Mouse (Mus musculus) heart, embryonic 14.5 days (tissue): ENCODE results near the gene Rbm45. TPM values are rescaled to one million over a fixed set of nuclear protein-coding genes. Genes with fewer than 3 reads are reported as not detected.

Source experiments
- ATAC-seq: fragments of 200-750 bp; cut with Nextera tagmentation; 2 replicates; pipeline ENCODE4 v1.8.0; 2017; ENCODE audit warnings: low read depth, moderate TSS enrichment; ENCODE audit not compliant: insufficient number of reproducible peaks, insufficient read depth, low FRiP score
- H3K27ac ChIP-seq, 2 experiments: fragments of 200-500 bp in 1 of 2; fragments of 300-500 bp in 1 of 2; sonication (generic) in 1 of 2; replicated peaks in 1 of 2; 2 replicates each; pipeline ENCODE4 v1.5.1; 2012 to 2014; ENCODE audit warnings: low read depth in 2 of 2, low read length in 2 of 2, control low read depth in 1 of 2, mild to moderate bottlenecking in 1 of 2, mixed read lengths in 1 of 2; ENCODE audit not compliant: control insufficient read depth in 1 of 2, insufficient read depth in 1 of 2
- H3K27me3 ChIP-seq: fragments of 300-500 bp; sonication (generic); 2 replicates; pipeline ENCODE4 v1.6.1; 2014; ENCODE audit warnings: mild to moderate bottlenecking, low read length, control low read depth; ENCODE audit not compliant: control insufficient read depth, insufficient read depth
- H3K36me3 ChIP-seq: fragments of 300-500 bp; sonication (generic); 2 replicates; pipeline ENCODE4 v1.6.1; 2014; ENCODE audit warnings: mild to moderate bottlenecking, control low read depth, low read length, mixed read lengths; ENCODE audit not compliant: control insufficient read depth, insufficient read depth
- H3K4me1 ChIP-seq, 2 experiments: fragments of 200-500 bp in 1 of 2; fragments of 300-500 bp in 1 of 2; sonication (generic) in 1 of 2; 2 replicates each; pipeline ENCODE4 v1.6.1; 2012 to 2014; ENCODE audit warnings: low read length in 2 of 2, control low read depth in 1 of 2, mixed read lengths in 1 of 2; ENCODE audit not compliant: control insufficient read depth in 2 of 2, insufficient read depth in 2 of 2
- H3K4me2 ChIP-seq: fragments of 300-500 bp; sonication (generic); 2 replicates; pipeline ENCODE4 v1.6.1; 2014; ENCODE audit warnings: mild to moderate bottlenecking, low read length
- H3K4me3 ChIP-seq, 2 experiments: fragments of 200-500 bp in 1 of 2; fragments of 300-500 bp in 1 of 2; sonication (generic) in 1 of 2; 2 replicates each; pipeline ENCODE4 v1.5.1; 2012 to 2014; ENCODE audit warnings: low read length in 2 of 2, mild to moderate bottlenecking in 2 of 2, control low read depth in 1 of 2, low read depth in 1 of 2, moderate library complexity in 1 of 2; ENCODE audit not compliant: control insufficient read depth in 1 of 2, insufficient read depth in 1 of 2
- H3K9ac ChIP-seq: fragments of 300-500 bp; sonication (generic); 2 replicates; pipeline ENCODE4 v1.6.1; 2014; ENCODE audit warnings: mild to moderate bottlenecking, low read length
- H3K9me3 ChIP-seq: fragments of 300-500 bp; sonication (generic); 2 replicates; pipeline ENCODE4 v1.6.1; 2016; ENCODE audit warnings: low read length, control low read depth; ENCODE audit not compliant: control insufficient read depth
- WGBS: fragments of 180-500 bp; shearing (Covaris S2); extraction: QIAGEN DNeasy Blood & Tissue Kit; methylation state at CpG from one replicate; pipeline ENCODE4 v1.1.7; 2014; 5-methylcytosine and 5-hydroxymethylcytosine counted together
- polyA plus RNA-seq: library from polyadenylated mRNA; unstranded; fragments of >200 nt; fragmentation: Nextera tagmentation; extraction: Ambion mirVana; gene quantifications from 2 replicates; pipeline ENCODE4 v1.2.1, GENCODE M21; 2014

The Rbm45 gene
- 12.4 and 14.9 TPM in 2 replicates for polyA plus RNA-seq

GRCm38 (mm10) chr2:76369821-76370655, at the start of gene Rbm45:
TSS of gene Rbm45 (plus strand) at chr2:76369984.
- WGBS: under 1% methylated on average over 56 of the region's 61 CpGs

DNA sequence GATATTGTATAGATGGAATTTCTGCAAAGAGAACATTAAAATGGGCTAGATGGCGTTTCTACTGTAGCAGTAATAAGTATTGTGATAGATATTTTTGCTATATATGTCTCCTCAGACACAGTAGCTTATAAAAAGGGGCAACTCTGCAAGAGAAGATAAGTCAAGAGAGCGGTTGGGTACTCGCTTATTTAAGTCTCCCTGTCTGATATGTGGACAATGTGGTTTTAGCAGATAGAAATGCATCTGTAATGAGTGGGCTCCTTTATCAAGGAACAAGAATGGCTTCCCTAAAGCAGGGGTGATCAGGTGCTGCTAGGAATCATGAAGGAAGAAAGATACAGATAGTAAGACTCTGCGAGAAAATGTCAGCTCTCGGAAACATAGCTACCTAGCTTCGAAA, 49.4 kb upstream of the Rbm45 start:
- no peak overlapping the region for H3K4me2 ChIP-seq
- no peak for ATAC-seq
- H3K9ac ChIP-seq: no peak overlapping the region
- H3K9me3 ChIP-seq: no peaks in the 10 kb centered on the region
- no peaks in the 10 kb centered on the region for H3K4me1 ChIP-seq
- H3K27me3 ChIP-seq: no peaks in the 10 kb centered on the region
- no peak overlapping the region for H3K4me3 ChIP-seq
- 77% methylated on average over 6 of the region's 6 CpGs for WGBS
- H3K36me3 ChIP-seq: no peaks in the 10 kb centered on the region
- no peak overlapping the region for H3K27ac ChIP-seq

More at GRCm38 (mm10) chr2:76369821-76370655, at the start of gene Rbm45:
- H3K4me1 ChIP-seq: peaks cover 5 to 19% of the 10 kb centered on the region in 2 experiments; a peak in 3 of 4 replicates
- peaks cover 29% of the 10 kb centered on the region for H3K36me3 ChIP-seq
- no peaks in the 10 kb centered on the region for H3K9me3 ChIP-seq
- H3K27me3 ChIP-seq: no peaks in the 10 kb centered on the region
- H3K4me3 ChIP-seq: peak within 1 kb of the TSS; percentile 83 to 85
- H3K9ac ChIP-seq: peak within 1 kb of the TSS; percentile 86
- H3K27ac ChIP-seq: peak within 1 kb of the TSS; percentile 28 to 52; a peak in 3 of 4 replicates
- ATAC-seq: peak; percentile 76
- H3K4me2 ChIP-seq: peak within 1 kb of the TSS; percentile 88

- H3K4me3 ChIP-seq: no peak overlapping the region
- no peaks in the 10 kb centered on the region for H3K9me3 ChIP-seq
- H3K4me1 ChIP-seq: no peaks in the 10 kb centered on the region
- 85% methylated on average over 21 of the region's 21 CpGs for WGBS
- no peak for ATAC-seq
- H3K9ac ChIP-seq: no peak overlapping the region
- H3K27me3 ChIP-seq: no peaks in the 10 kb centered on the region
- H3K36me3 ChIP-seq: no peaks in the 10 kb centered on the region
- H3K4me2 ChIP-seq: no peak overlapping the region
- H3K27ac ChIP-seq: no peak overlapping the region
These were observed 46.5 kb upstream of the Rbm45 start for GRCm38 (mm10) chr2:76323185-76323875.

- no peak for ATAC-seq
- Histone ChIP-seq H3K4me1 (no peaks in the 10 kb centered on the region), H3K27ac (no peak overlapping the region), H3K27me3 (no peaks in the 10 kb centered on the region), H3K4me2 (no peak overlapping the region), H3K36me3 (no peaks in the 10 kb centered on the region), H3K9ac (no peak overlapping the region), H3K9me3 (no peaks in the 10 kb centered on the region), H3K4me3 (no peak overlapping the region)
- WGBS: 83% methylated on average over 5 of the region's 5 CpGs
These were observed 45.3 kb upstream of the Rbm45 start for GRCm38 (mm10) chr2:76324463-76324862.

- ATAC-seq: no peak
These were observed 43.6 kb upstream of the Rbm45 start for GRCm38 (mm10) chr2:76326161-76326560.

GRCm38 (mm10) chr2:76330081-76330480, 39.7 kb upstream of the Rbm45 start:
- WGBS: 71% methylated on average over 5 of the region's 5 CpGs
- Histone ChIP-seq H3K27ac (no peak overlapping the region), H3K9me3 (no peaks in the 10 kb centered on the region)

More at GRCm38 (mm10) chr2:76326161-76326560, 43.6 kb upstream of the Rbm45 start:
- no peaks in the 10 kb centered on the region for H3K36me3 ChIP-seq
- no peak overlapping the region for H3K9ac ChIP-seq
- H3K9me3 ChIP-seq: no peaks in the 10 kb centered on the region
- H3K27ac ChIP-seq: no peak overlapping the region
- 78% methylated on average over 3 of the region's 3 CpGs for WGBS
- H3K4me2 ChIP-seq: no peak overlapping the region
- H3K4me1 ChIP-seq: no peaks in the 10 kb centered on the region
- H3K4me3 ChIP-seq: no peak overlapping the region
- H3K27me3 ChIP-seq: no peaks in the 10 kb centered on the region

DNA sequence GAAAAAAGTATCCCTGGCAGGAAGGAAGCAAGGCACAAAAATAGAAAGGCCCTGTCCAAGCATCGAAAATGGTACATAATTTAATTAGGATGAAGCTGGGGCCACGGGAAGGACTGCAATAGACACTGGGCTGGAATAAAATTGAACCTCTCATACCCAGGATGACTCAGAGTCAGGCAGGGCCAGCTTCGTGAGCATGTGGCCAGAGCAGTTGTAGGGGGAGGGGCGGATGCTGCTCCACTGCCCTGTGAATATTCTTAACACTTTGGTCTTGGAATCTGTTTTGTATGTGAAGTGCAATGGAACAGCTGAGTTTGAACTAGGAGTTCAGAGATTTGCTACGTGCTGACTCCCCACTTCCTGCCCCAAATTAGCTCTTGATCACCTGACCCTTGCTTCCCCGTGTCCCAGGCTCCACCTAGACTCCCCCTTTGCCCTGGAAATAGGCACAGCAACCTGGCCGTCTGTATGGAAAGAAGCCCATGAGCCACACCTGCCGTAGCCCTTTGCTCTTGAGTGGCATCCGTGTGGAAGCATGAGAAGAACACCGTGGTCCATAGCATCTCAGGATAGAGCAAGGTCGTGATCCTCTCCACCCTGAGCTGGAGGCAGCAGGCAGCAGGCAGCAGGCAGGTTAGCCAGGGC, 37.5 kb upstream of the Rbm45 start:
- WGBS: 53% methylated on average over 11 of the region's 11 CpGs
- no peaks in the 10 kb centered on the region; the same call in 1 of the 2 replicates for H3K27me3 ChIP-seq
- no peak overlapping the region for H3K4me3 ChIP-seq
- no peaks in the 10 kb centered on the region for H3K36me3 ChIP-seq
- no peak overlapping the region for H3K9ac ChIP-seq
- H3K27ac ChIP-seq: no peak overlapping the region
- H3K4me1 ChIP-seq: peaks cover 0 to 2% of the 10 kb centered on the region in 2 experiments; a peak in 1 of 4 replicates
- H3K4me2 ChIP-seq: no peak overlapping the region
- ATAC-seq: no peak
- no peaks in the 10 kb centered on the region for H3K9me3 ChIP-seq

More at GRCm38 (mm10) chr2:76330081-76330480, 39.7 kb upstream of the Rbm45 start:
- H3K36me3 ChIP-seq: no peaks in the 10 kb centered on the region
- no peak overlapping the region for H3K9ac ChIP-seq
- ATAC-seq: no peak
- no peak overlapping the region for H3K4me2 ChIP-seq
- peaks cover 0 to 2% of the 10 kb centered on the region in 2 experiments; a peak in 1 of 4 replicates for H3K4me1 ChIP-seq
- no peak overlapping the region for H3K4me3 ChIP-seq
- H3K27me3 ChIP-seq: no peaks in the 10 kb centered on the region
